Mouse (Mus musculus) thymus, postnatal 4 days (tissue): Measurements from ENCODE around the gene Il12a.
"Not testable (repeated sequence)": the region's sequence is repeated elsewhere in the genome, so short reads cannot be mapped to it uniquely, and the experiment has no call there.

Experiments
- DNase-seq: peaks from one replicate; pipeline ENCODE4 v3.0.0; 2021

The Il12a gene

DNA sequence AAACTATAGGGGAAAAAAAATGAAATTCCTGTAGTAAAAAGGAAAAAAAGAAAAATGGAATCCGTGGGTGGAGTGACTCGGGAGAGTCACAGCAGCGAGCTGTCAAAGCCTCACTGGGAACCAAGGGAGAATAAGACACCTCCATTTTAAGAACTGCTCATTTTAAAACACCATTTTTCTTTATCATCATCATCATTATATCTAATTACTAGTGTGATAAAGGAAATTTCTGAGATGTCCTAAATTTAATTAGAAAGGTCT is 53.0 kb downstream of the Il12a start:
- no peak for DNase-seq

DNA sequence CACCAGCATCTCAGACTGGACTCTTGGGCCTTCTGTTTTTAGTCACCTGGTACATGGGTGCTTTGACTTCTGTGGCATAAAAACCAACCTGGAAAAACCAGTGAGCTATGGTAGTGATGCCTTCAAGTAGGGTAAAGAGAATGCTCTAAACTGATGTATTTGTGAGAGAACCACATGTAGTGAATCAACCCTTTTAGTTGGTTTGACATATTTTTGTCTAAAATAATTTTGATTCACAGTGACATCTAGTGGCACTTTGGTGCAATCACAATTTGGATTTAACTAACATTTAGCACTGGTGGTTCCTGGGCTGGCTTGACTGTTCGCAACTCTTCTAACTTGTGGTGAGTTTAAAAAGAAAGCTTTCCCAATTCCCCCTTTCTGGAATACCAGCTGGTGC is 53.7 kb downstream of the Il12a start:
- DNase-seq, result no peak

GRCm38 (mm10) chr3:68745033-68745432 is 54.6 kb downstream of the Il12a start:
- DNase-seq, result no peak

GRCm38 (mm10) chr3:68746282-68746681 is 55.8 kb downstream of the Il12a start:
- not testable (repeated sequence) for DNase-seq
